Mouse (Mus musculus) C2C12 (cell line): ENCODE data around the gene Rhd.

Experiments used
- CEBPB ChIP-seq: IDR thresholded peaks from one replicate; pipeline ENCODE4 v1.6.1; 2011; ENCODE audit warnings: low read depth, mild to moderate bottlenecking, control low read depth, moderate library complexity
- CTCF ChIP-seq: IDR thresholded peaks from one replicate; pipeline ENCODE4 v1.5.1; 2011; ENCODE audit not compliant: control insufficient read depth, insufficient read depth, insufficient read length
- MAX ChIP-seq: IDR thresholded peaks from one replicate; pipeline ENCODE4 v1.6.1; 2011; ENCODE audit warnings: mild to moderate bottlenecking, control low read depth
- MYOD1 ChIP-seq: IDR thresholded peaks from one replicate; pipeline ENCODE4 v1.6.1; 2011; ENCODE audit warnings: low read depth; ENCODE audit not compliant: control insufficient read depth, insufficient read length
- MYOG ChIP-seq: IDR thresholded peaks from one replicate; pipeline ENCODE4 v1.6.1; 2011; ENCODE audit not compliant: control insufficient read depth, insufficient read length; ENCODE audit errors: extremely low read depth
- USF1 ChIP-seq: IDR thresholded peaks from one replicate; pipeline ENCODE4 v1.6.1; 2011; ENCODE audit warnings: low read depth, mild to moderate bottlenecking, control low read depth, moderate library complexity

DNA sequence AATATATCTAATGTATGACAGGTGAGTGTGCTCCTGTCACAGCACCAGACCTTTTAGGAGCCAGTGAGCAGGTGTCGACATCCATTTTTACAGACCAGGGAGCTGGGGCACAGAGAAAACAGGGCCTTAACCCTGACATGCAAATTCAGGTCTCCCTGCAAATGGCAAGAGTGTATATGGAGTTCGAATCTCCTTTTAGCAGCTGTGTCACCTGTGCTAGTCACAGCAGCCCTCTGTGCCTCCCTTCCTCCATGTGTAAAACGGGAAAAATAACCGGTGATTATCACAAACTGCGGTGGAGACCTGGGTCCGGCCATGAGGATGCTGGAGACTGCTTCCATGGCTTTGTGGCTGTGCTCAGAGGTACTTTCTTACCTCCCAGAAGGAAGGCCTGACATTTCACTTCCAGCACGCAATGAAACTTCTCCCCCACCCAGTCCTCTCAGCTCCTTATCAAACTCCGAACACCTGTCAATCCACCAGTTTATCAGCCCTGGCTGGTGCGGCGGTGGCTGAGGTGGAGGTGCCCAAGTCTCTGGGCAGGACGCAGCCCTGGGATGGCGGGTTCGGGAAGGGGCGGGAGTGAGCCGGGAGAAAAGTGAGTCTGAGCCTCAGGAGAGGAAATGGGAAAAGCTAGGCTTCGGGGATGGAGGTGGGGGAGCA, 4.9 kb downstream of the Rhd start:
- no peak for TF ChIP-seq CEBPB
- TF ChIP-seq CTCF, result no peak
- TF ChIP-seq MYOG, result no peak
- no peak for TF ChIP-seq MYOD1
- no peak for TF ChIP-seq MAX
- no peak for TF ChIP-seq USF1
